Mouse (Mus musculus): ENCODE data around the gene Fbxl7.

Fbxl7 gene

DNA sequence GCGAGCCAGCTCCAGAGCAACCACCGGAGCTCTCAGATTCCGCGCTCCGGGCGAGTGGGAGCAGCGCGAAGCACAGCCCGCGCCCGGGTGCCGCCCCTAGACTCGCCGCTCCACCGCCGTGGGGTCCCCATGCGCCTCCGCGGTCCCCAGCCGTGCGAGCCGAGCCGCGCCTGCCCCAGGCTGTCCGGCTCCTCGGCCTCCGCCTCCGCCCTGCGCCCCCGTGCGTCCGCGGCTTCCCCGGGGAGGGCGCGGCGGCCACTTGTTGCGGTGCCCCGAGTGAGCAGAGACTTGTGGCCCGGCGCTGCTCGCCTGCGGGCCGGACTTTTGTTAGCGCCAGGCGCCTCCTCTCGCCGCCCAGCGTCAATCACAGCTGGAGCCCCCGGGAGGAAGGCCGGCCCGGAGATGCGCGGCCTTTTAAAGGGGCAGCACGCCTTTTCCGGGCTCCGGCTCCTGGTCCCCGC lies at the start of gene Fbxl7:
TSS of gene Fbxl7 (minus strand) at position 330 of the 461 bp plus-strand sequence.
- in situ Hi-C loops (cut with MboI; ENCODE audit: low pct_unique_long_range_greater_than_20kb in 1 of 2, low sequenced_read_pairs in 2 of 2, unreplicated experiment in 1 of 2), result no loop called here

DNA sequence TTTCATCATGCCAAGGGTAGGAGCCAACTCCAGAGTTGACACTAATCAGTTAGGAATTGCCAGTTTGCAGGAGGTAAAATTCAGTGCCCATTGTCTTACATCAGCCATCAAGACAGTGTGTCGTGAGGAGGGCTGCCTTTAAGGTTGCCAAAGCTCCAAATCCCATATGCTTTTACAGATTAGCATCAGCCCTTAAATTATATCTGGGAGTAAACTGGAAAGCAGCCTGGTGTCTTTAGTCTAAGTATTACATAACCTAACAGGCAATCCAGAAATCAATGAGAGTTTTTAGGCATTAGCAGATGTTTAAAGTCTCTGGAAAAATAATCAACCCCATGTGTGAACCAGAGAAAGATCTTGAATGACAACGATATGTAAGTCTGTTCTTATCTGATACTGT lies 26.6 kb upstream of the Fbxl7 start:
- in situ Hi-C loops (cut with MboI; ENCODE audit: low pct_unique_long_range_greater_than_20kb in 1 of 2, low sequenced_read_pairs in 2 of 2, unreplicated experiment in 1 of 2), result no loop called here

DNA sequence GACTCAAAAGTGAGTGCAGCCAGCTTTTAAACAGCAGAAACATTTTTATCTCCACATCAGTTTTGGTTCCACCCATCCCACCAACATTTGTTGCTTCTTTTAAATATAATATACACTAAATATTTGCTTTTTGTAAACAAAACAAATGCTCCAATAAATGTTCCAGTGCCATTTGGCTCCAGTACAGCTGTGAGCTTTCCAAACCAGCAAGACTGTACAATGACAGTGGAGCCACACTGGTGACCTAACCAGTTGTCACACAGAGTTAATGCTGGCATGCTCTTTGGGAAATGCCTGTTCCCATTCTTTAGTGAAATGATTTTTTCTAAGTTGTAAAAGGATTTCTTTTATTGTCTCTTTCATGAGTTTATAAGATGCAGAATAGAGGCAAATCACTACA lies 18.0 kb upstream of the Fbxl7 start:
- in situ Hi-C loops (cut with MboI; ENCODE audit: low pct_unique_long_range_greater_than_20kb in 1 of 2, low sequenced_read_pairs in 2 of 2, unreplicated experiment in 1 of 2), result no loop called here

DNA sequence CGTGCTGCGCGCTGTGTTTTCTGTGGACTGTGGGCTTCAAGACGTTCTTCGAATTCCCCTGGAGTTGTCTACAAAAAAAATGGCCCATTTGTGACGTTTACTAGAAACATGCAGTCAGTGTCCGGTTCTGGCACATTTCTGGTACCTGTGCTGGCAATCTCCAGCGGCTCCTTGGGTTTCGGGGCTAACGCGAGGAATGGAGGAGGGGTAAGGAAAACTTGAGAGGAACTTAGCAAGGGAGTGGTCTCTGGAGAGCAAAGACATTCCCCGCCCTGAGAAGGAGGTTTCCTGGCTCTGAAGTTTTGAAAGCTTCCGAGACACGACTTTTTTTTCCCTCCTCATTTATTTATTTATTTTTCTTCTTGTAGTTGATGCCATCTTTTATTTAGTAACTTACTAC lies 381 bp upstream of the Fbxl7 start:
- in situ Hi-C loops (cut with MboI; ENCODE audit: low pct_unique_long_range_greater_than_20kb in 1 of 2, low sequenced_read_pairs in 2 of 2, unreplicated experiment in 1 of 2), result no loop called here

DNA sequence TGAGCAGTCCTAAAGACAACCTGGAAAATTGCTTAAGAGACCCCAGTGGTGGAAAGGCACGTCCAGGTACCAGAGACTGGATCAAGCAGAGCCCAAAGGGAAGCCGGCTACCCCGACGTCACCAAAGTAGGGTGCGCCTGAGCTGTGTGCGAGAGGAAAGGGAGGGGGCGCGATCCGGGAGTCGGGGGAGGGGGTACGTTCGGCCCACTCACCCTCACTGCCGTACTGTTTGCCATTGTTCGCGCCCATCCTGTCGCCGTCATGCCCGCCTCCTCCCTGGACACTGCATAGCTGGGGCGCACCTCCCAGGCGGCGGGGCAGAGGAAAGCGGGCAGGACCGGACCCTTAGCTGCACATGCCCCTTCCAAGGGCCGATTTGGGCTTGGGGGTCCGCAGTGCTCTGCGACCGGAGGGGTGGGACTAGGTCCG lies 565 bp downstream of the Fbxl7 start:
- in situ Hi-C loops (cut with MboI; ENCODE audit: low pct_unique_long_range_greater_than_20kb in 1 of 2, low sequenced_read_pairs in 2 of 2, unreplicated experiment in 1 of 2), result no loop called here

DNA sequence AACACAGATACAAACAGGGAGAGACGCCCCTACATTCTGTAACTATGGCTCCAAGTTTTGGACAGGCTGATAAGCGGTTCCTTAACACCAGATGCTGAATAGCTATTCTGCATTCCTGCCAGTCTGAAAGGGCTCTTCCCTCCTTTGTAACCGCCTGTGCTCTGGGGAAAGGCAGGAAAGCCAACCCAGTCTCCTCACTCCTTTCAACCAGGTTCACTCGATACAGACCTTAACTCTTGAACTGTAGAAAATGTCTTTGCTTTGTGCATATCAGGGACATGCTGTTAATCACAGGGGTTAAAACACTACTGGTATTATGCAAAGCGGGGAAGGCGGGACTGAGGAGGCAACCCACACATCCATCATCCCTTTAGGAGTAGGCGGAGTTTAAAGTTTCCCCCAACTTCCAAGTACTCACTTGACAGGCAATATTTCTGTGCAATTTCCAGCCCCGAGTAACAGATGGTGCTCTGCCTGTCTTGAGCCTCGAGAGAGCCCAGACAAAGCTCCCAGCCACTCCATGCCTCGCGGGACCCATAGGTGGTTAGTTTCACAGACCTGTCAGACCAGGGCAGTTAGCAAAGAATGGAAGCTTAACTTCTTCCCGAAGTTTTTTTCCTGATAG lies 1.2 kb downstream of the Fbxl7 start:
- in situ Hi-C loops (cut with MboI; ENCODE audit: low pct_unique_long_range_greater_than_20kb in 1 of 2, low sequenced_read_pairs in 2 of 2, unreplicated experiment in 1 of 2), result no loop called here

DNA sequence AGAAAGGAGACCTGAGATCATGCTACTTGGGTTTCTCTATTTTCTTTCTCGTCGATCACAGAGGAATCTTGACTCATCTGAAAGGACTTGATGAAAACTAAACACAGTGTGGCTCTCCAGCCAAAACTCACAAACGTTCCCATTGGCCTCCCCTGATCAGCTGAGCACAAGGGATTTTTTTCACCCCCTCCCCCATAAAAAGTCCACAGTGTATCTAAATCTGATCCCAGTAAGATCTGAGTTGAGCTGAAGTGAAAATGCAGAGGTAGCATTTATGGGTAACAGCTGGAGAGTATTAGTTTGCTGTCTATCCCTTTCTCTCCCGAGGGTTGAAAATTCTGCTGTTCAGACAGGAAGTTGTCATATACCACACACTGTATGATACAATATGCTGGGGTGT lies 2.2 kb downstream of the Fbxl7 start:
- in situ Hi-C loops (cut with MboI; ENCODE audit: low pct_unique_long_range_greater_than_20kb in 1 of 2, low sequenced_read_pairs in 2 of 2, unreplicated experiment in 1 of 2), result no loop called here

DNA sequence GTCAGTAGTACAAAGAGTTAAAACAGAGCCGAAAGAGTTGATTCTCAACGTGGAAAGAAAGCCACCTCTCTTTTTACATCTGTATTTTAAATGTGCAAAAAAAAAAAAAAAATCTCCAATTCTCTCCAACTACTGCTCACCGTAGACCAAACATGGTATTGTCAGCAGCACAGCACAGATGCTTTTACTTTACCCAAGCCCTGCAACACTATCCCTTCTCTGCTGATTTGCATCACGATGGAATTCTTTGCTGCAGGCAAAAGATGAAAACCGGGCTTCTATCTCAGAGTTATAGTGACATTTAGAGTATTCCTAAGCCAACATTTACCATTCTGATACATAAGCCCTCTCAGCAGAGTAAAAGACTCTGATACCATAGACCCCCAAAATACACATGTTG lies 5.4 kb downstream of the Fbxl7 start:
- in situ Hi-C loops (cut with MboI; ENCODE audit: low pct_unique_long_range_greater_than_20kb in 1 of 2, low sequenced_read_pairs in 2 of 2, unreplicated experiment in 1 of 2), result no loop called here

DNA sequence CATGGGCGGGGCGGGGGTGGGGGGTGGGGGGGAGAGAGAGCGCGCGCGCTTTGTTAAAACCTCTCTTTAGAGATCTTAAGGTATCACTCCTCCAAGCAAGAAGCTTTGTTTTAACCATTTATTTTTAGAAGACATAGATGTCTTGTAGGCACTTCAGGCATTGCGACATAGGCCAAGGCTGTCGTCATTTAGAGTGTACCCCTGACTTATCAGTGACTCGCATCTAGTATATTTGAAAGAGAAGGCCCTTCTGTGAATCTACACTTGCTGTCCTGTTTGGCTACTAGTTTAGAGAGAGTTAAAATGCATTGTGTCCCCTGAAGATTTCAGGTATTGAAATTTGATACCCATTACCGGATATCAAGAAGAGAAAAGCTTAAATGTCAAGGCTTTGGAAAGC lies 7.2 kb downstream of the Fbxl7 start:
- in situ Hi-C loops (cut with MboI; ENCODE audit: low pct_unique_long_range_greater_than_20kb in 1 of 2, low sequenced_read_pairs in 2 of 2, unreplicated experiment in 1 of 2), result no loop called here

DNA sequence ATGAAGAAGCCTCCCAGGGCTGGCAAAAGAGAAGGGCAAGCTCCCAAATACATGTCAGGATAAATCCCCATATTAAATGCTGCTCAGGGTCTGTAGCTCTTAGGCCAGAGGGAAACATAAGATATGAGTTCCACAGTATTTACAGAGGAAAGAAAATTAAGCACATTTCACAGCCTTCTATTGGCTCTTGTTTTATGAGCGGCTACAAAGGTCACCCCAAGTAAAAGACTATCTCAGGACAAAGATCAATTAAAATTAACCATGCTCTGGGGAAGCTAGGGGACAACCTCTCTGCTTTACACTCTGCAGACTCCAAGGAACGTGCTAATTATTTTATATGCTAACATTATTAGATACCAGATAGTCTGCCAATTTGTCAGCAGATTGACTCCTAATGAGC lies 9.4 kb downstream of the Fbxl7 start:
- in situ Hi-C loops (cut with MboI; ENCODE audit: low pct_unique_long_range_greater_than_20kb in 1 of 2, low sequenced_read_pairs in 2 of 2, unreplicated experiment in 1 of 2), result no loop called here

DNA sequence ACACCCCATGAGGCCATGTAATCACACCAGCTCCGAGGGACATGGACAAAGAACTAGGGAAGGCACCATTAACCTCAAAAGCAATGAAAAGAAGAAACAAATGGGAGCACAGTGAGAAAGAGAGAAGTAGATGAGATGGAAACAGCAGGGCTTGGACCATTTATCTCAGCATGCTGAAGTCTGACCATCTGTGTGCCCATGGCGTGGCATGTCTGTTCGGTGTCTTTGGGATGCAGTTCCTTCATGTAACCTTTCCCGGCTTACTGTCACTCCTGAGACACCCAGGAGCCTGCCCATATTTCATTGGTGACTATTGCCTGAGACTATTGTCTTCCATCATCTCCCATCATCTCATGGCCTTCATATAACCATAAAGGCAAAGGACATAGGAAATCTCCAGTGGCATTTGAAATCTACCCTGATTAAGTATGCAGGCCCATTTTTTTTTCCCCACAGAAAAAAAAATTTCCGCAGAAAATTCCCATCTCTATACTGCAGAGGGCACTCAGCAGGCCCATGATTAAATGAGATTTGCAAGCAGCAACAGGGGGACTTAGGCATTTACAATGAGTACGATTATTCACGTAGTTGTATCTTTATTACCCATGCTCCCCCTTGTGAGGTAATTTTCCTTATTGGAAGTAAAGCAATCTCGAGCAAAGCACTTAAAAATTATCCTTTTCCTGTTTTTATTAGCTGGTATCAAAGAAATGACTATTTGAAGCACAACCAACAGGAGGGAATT lies 15.0 kb downstream of the Fbxl7 start:
- in situ Hi-C loops (cut with MboI; ENCODE audit: low pct_unique_long_range_greater_than_20kb in 1 of 2, low sequenced_read_pairs in 2 of 2, unreplicated experiment in 1 of 2), result no loop called here

DNA sequence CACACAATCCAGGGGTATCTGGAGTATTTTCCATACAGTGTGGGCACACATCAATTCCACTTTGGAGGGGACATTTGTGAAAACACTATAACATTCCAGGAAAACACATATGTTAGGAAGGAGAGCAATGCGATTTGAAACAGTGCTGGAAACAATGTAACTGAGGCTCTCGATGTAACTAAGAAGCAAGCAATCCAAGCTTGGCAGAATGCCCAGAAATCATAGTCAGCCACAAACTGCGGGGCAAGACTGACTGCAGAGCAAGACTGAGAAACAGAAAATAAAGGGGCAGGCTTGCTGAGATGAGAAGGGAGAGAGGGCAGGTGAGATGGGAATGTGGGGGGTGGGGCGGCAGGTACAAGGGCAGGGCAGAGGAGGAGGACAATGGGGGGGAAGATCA lies 19.7 kb downstream of the Fbxl7 start:
- in situ Hi-C loops (cut with MboI; ENCODE audit: low pct_unique_long_range_greater_than_20kb in 1 of 2, low sequenced_read_pairs in 2 of 2, unreplicated experiment in 1 of 2), result no loop called here

DNA sequence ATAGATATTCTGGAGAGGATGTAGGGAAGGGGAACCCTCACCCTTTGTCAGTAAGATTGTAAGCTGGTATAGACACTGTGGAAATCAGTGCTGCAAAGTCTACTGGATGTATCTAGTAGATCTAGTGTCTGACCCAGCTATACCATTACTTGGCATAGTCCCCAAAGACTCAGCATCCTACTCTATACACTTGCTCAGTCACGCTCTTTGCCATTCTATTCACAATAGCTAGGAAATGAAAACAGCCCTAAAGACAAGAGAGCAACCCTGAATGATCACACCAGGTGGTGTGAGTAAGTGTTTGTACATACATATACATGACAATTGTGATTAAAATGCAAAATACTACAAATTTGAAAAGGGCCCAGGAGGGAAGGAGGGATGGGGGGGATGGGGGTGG lies 23.1 kb downstream of the Fbxl7 start:
- in situ Hi-C loops (cut with MboI; ENCODE audit: low pct_unique_long_range_greater_than_20kb in 1 of 2, low sequenced_read_pairs in 2 of 2, unreplicated experiment in 1 of 2), result no loop called here

DNA sequence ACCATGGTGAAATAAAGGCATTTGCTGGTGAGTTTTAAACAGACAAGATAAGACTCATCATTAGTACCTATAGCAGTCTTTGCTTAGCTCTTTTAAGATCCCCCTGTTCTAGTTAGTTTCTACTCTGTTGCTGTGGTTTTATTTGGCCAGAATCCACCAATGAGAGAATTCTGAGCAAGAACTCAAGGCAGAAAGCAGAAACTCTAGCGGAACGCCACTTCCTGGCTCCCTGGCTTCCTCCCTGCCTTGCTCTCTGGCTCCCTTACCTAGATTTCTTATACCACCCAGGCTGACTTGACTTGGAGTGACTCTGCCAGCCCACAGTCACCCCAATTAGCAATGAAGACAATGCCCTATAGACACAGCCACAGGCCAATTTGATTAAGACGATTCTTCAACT lies 26.2 kb downstream of the Fbxl7 start:
- in situ Hi-C loops (cut with MboI; ENCODE audit: low pct_unique_long_range_greater_than_20kb in 1 of 2, low sequenced_read_pairs in 2 of 2, unreplicated experiment in 1 of 2), result no loop called here

DNA sequence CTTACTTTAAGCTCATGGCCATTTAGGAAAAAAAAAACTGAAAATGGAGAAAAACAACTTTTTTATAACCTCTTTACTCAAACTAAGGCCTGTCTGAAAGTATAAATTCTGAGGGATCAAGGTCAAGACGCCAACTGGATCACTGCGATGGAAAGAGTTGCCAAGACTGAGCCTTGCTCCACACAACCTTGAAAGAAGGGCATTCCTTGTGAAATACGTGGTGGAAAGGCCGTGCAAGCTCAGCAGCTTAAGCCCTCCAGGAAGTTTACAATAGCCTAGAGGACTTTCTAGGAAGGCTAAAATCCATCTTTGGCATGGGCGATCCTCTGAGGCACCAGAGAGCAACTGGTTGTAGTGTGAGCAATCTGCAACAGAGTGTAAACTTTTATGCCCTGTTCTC lies 27.9 kb downstream of the Fbxl7 start:
- in situ Hi-C loops (cut with MboI; ENCODE audit: low pct_unique_long_range_greater_than_20kb in 1 of 2, low sequenced_read_pairs in 2 of 2, unreplicated experiment in 1 of 2), result no loop called here

DNA sequence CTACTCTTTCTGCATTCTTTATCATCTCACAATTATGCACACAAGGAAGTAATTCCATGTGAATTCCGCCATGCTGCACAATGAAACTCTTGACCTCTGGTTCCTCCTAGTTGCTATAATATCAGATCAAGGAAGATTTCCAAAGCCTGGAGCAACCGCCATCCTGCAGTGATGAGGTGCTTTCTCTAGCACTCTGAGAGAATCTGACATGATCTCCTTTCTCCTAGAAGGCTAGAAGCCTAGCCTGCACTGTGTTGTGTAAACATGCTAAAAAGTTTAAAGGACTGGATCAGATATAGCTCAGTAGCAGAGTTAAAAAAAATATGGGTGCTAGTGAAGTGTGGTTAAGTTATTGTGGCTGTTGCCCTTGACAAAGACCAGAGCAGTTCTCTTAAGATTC lies 33.2 kb downstream of the Fbxl7 start:
- in situ Hi-C loops (cut with MboI; ENCODE audit: low pct_unique_long_range_greater_than_20kb in 1 of 2, low sequenced_read_pairs in 2 of 2, unreplicated experiment in 1 of 2), result no loop called here

DNA sequence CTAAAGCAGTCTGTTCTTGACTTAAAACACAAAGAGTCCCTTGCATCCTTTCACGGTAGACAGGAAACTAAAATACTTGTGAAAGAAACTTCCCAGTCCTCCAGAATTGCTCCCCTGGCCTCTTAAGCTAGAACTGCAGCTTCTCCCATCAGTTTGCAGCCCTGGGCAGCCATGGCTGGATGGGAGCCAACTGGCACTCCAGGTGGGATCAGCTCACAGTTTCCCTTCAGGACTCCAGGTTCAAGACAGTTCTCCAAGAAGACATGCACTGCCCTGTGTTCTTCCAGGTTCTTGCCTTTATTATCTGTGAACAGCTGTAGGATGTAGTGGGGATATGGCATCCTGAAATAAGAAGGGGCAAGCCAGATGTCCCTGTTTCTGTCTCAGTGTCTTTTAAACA lies 45.8 kb downstream of the Fbxl7 start:
- in situ Hi-C loops (cut with MboI; ENCODE audit: low pct_unique_long_range_greater_than_20kb in 1 of 2, low sequenced_read_pairs in 2 of 2, unreplicated experiment in 1 of 2), result no loop called here

DNA sequence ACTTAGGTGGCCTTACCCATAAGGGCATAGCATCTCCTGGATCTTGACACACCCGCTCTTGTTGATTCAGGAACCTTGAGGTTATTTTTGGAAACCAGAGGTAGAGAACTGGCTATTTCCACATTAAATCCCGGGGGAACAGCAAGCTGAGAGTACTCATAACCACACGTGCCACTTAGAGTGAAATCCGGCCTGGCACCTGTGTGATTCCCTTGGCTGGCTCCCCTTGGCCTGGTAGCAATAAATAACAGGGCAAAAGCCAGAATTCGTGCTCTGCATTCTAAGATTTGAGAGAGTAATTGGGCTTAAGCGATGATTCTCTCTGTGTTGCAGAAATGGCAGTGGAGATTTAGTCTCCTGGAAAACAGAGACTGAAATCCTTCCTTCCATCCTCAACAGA lies 53.2 kb downstream of the Fbxl7 start:
- in situ Hi-C loops (cut with MboI; ENCODE audit: low pct_unique_long_range_greater_than_20kb in 1 of 2, low sequenced_read_pairs in 2 of 2, unreplicated experiment in 1 of 2), result no loop called here

DNA sequence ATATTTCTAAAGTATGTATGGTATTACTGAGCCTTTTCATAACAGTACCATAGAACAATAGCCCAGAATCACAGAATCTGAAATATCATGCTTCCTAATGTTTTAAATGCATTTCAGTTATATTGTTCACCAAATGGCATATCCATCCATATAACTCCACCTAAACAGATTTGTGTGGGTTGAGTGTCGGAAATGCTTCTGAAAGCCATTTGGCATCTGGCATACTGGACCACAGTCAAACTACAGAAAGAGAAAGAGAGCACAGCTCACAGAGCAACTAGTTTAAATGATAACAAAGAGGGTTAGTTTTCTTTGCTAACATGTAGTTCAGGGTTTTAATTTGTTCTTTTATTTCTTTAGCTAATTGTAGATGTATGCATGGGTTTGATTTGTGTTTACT lies 57.0 kb downstream of the Fbxl7 start:
- in situ Hi-C loops (cut with MboI; ENCODE audit: low pct_unique_long_range_greater_than_20kb in 1 of 2, low sequenced_read_pairs in 2 of 2, unreplicated experiment in 1 of 2), result no loop called here

DNA sequence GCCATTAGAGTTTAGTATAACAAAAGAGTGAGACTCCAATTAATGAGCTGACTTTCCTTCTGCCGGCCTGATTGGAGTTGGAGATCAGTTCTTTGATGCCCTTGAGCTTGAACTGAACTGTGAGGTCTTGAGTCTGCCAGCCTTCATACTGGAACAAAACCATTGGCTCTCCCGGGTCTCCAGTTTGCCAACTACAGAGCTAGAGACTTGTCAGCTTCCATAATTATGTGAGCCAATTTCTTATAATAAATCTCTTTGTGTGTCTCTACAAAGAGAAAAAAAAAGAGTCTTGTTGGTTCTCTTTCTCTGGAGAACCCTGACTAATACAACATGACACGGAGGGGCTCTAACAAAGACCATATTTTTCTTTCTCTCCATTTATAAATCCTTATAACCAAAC lies 58.2 kb downstream of the Fbxl7 start:
- in situ Hi-C loops (cut with MboI; ENCODE audit: low pct_unique_long_range_greater_than_20kb in 1 of 2, low sequenced_read_pairs in 2 of 2, unreplicated experiment in 1 of 2), result no loop called here

Measured in mouse embryonic stem cell (cell line).